Mouse (Mus musculus) bone marrow, adult 2 months (tissue): Measurements from ENCODE around the gene Rxfp1.

Source experiments
- CTCF ChIP-seq: fragments of 200-500 bp; IDR thresholded peaks from 2 replicates; pipeline ENCODE4 v1.5.1; 2011; ENCODE audit warnings: low read length, control low read depth; ENCODE audit not compliant: control insufficient read depth, insufficient read depth
- POLR2A ChIP-seq: fragments of 200-500 bp; IDR thresholded peaks from 2 replicates; pipeline ENCODE4 v1.6.1; 2011; ENCODE audit warnings: low read depth, mild to moderate bottlenecking, control low read depth, low read length, borderline replicate concordance; ENCODE audit not compliant: control insufficient read depth

DNA sequence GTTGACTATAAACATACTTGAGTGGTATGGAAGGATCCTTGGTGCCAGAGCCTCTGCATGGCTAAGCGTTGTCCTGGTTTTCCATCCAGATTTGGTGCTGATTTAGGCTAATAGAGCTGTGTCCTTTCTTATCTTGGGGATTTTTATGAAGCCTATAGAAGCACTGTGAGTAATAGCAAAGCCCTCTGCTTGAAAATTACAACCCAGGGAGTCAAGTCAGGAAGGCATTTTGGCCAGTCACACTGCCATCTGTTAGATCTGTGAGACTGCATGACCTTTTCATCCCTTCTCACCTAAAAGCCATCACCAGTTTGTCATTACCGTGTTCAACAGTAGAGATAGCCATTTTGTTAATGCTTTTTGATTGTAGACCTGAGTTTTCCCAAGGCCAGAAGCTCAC lies 2.7 kb upstream of the Rxfp1 start:
- TF ChIP-seq POLR2A: no peak
- no peak for TF ChIP-seq CTCF
